Mouse (Mus musculus) heart, postnatal 14 days (tissue): ENCODE measurements around the gene Stox2. TPM values are rescaled to one million over a fixed set of nuclear protein-coding genes. Genes with fewer than 3 reads are reported as not detected.

Experiments
- DNase-seq, 2 experiments: peaks; one replicate each; pipeline ENCODE4 v3.0.0; 2021 to 2022
- intact Hi-C: fragments of 180-260 bp; cut with DNase I; formaldehyde crosslinking; loops from one replicate; pipeline ENCODE4 v1.15.1; 2025
- total RNA-seq, 2 experiments: library from RNA; stranded (reverse); gene quantifications; 2 replicates each; pipeline ENCODE4 v1.2.3; 2021

Stox2 gene
- total RNA-seq, 2 experiments from 2014 or later: 16.9 to 19.2 TPM

DNA sequence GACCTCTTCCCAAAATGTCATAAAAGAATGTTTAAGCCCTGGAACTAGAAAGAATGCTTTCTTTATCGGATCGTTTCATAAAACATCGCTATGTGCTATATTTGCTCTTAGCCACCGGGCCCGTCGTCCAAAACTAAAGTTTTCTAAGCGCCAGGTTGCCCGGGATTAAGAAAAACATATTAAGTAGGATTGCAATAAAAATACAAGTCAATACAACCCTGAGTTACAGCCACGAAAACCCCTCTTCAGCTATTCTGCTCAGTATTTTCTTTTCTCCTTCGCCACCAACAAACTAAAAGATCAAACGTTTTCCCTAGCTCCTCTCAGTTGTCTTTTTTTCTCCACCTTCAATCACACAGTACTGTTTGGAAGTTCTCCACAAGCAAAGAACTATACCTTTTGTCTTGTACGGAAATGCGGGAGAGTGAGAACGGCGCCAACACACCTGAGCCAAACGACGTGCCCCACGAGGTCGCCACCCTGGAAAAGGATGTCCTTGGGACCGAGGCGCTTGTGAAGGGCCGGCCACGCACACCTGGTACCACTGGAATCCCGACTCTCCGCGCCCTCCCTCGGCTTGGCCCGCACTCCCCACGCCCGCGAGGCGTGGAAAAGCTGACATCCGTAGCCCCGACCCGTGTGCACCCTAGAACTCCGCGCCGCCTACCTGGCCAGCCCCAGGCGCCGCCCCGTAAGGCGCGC, 34.0 kb downstream of the Stox2 start:
- intact Hi-C loops: loop anchor here (5.0 to 10.0 kb wide), 2 partner anchors 90 to 283 kb away; no protein-coding TSS in a partner anchor
- DNase-seq: peak in 1 of 2 experiments; percentile 49

DNA sequence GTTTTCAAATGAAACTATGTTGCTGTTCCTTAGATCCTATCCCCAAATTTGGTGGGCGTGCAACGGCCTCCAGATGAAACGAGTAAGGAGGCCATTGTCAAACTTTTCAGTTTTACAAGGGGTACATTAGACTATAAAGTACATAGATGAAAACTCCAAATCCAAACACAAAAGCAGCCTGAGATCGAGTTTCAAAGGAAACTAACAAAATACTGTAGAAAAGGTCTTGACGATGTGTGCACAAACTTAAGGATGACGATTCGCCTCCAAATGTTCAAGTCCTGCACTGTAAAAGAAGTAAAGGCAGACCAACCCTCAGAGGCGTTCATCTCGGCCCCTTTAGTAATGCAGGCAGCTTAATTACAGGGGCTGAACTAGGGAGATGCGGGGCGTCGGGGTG, 34.8 kb downstream of the Stox2 start:
- intact Hi-C loops: loop anchor here (5.0 to 10.0 kb wide), 2 partner anchors 91 to 283 kb away; no protein-coding TSS in a partner anchor
- no peak for DNase-seq

DNA sequence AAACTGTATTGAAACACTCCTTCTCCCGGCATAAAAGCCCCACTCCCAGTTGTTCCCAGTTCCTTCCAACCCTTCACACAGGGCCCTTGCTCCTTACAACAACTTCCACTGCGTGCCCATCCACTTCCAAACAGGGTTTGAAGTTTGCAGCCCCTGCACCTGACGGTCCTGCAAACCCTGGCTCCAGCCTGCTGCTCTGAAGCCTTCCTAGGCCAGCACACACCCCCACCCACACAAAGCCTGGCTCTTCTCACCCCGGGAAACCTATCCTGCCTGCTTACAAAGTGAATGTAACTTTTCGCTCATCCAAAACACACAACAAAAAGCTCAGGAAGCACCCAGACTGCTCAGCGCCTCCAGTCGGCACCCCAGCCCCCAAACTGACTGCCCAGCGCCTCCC, 37.1 kb downstream of the Stox2 start:
- intact Hi-C loops: no loop called here
- no peak for DNase-seq

DNA sequence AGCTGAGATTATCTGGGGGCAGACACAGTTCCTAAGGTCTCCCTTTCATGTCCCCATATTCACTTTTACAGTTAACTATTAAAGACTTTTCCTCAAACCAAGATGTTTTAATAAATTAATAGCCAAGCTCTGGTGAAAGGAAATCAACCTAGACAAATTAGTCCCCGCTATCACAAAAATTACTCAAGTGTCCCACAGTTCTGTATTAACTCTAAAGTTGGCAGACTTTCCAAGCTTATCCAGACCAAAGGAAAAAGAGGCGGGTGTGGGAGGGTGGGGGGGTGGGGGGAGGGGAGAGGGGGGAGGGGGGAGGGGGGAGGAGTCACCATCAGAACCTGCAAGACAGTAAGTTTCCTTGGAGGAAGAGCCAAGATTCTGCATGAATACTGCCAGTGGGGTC, 41.3 kb downstream of the Stox2 start:
- no peak for DNase-seq
- intact Hi-C loops: no loop called here

DNA sequence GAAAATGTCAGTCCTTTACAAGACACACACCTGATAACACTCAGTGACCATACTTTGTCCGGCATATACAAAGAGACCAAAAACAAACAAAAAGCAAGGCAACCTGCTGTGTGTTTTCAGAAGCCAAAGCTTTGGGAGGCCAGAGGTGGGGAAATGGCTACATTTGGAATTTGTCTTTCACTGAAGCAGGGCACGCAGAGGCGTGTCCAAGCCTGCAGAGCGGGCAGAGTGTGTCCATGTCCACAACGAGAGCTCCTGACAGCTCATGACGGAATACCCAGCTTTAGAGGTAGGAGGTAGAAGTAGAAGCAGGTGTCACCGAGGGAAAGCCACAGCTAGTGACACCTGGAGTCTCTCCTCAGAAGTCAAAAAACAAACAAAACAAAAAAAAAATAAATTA, 53.2 kb downstream of the Stox2 start:
- intact Hi-C loops: no loop called here
- DNase-seq: no peak

DNA sequence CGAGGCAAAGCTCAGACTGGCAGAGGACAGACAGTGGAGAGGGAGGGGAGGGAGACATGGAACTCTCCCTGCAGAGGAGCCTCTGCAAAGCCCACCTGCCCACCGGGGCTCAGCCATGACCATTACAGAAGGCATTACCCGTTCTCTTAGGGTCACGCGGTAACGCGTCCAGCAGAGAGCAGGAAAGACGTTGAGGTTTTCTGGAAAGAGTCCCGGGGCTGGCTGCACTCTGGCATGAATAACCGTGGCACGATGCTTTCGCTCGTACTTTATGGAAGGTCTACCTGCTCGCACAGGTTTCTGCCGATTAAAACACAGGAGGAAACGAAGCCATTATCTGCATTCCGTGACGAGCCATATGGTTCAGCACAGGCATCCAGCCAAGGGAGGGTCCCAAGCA, 53.9 kb downstream of the Stox2 start:
- DNase-seq: no peak
- intact Hi-C loops: no loop called here

DNA sequence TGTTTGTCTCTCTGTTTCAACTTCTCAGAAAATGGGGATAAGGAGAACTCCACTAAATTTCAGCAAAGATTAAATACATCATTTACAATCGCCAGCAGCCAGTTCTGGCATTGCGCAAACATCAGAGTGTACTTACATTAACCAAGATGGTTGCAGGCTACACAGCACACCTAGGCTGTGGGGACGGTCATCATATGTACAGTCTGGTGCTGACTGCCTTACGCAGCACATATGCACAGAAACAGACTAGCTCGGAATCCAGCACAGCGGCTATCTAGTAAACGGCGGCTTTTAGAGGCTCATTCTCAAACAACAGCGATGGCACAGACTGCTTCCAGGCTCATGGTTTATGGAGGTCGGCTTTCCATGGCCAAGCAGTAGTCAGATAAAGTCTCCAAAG, 54.3 kb downstream of the Stox2 start:
- no peak for DNase-seq
- intact Hi-C loops: no loop called here

DNA sequence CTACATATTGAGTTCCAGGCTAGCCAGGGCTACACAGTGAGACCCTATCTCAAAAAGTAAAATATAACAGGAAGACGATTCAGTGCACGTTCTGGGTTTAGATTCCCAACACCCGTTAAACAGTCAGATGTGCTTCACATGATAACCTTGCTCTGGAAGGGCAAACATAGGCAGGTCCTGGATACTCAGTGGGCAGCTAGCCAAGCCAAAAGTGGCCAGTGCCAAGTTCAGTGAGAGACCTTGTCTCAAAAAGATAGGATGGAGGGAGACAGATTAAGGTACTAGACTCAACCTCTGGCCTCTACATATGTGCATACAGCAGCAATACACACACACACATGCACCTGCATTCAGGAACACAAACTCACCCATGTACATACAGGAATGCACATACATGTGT, 56.7 kb downstream of the Stox2 start:
- intact Hi-C loops: no loop called here

DNA sequence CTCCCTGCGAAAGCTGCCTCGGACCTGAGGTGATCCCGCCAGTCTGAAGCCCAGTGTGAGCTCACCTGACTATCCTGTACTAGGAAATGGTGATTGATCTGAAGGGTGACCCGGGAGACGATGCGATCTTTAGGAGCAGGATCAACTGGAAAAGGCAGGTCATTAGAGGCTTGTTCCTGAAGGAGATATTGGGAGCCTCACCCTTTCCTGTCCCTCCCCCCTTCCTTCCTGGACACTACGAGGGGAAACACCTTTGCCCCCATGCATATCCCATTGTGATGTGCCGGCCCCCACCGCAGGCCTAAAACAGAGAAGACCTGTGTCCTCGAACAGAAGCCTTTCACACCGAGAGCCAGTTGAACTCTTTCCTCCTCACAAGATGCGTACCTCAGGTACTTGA, 58.0 kb downstream of the Stox2 start:
- DNase-seq: peak in 1 of 2 experiments; percentile 17

More for the DNA sequence above, 56.7 kb downstream of the Stox2 start:
- no peak for DNase-seq

DNA sequence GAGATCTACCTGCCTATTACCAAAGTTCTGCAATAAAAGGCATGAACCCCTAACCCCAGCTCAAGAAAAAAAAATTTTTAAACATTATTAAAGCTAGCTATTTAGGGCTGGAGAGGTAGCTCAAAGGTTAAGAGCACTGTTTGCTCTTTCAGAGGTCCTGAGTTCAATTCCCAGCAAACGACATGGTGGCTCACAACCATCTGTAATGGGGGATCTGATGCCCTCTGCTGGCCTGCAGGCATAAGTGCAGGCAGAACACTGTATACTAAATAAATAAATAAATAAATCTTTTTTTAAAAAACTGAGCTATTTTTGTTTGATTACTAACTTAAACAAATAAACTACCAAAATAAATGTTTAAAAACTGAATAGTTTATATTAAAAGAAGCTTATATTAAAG, 60.4 kb downstream of the Stox2 start:
- no peak for DNase-seq
- intact Hi-C loops: no loop called here

More for the DNA sequence above, 58.0 kb downstream of the Stox2 start:
- intact Hi-C loops: no loop called here

DNA sequence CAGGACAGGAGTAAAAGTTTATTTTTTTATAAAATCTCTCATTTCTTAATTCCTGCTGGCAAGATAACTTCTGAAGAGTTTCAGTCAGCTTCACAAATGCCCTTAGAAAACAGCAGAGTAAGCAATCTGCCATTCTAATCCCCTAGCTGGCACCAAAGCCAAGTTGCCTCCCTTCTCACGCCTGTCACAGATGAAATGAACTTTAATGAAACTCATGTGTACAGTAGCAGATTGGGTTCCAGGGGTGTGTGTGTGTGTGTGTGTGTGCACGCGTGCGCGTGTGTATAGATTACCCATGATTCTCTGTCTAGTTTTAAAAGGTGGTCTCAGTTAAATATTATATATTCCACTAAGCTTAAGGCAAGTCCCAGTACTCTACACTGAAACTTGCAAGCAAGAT, 62.0 kb downstream of the Stox2 start:
- intact Hi-C loops: no loop called here
- DNase-seq: no peak

DNA sequence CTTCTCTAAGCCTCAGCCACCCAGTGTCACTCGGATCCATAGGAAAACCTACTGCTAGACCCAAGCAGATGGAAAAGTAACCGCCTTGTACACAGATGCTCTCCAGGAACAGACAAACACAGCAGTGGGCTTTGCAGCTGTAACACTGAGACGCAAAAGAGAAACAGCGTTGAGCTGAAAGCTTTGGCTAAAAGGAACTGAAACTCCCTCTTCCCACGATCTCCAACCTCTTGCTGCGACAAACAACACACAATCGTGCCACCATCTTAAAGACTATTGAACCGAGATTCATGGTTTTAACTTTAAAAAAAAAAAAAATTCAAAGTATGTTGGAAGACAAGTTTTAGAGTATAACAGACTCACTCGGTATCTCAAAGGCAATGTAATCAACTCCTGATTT, 62.5 kb downstream of the Stox2 start:
- no peak for DNase-seq
- intact Hi-C loops: no loop called here

DNA sequence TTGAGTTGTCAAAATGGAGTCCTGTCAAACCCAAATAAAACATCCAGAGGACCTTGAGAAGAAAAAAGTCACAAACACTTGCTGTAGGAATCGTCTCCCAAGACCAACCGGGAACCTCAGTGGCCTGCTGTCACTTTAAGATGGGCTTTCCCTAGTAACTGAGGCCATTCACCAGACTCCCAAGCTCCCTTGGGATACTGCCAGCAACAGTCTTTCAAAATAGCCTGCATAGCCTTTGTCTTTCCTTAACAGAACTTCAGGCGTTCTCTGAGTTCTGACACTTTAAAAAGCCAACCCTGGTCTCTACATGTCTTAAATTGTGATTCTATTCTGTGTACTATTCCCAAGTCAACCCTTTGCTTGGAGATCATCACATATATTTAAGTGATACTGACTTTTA, 64.9 kb downstream of the Stox2 start:
- DNase-seq: peak; percentile 50 to 73
- intact Hi-C loops: no loop called here

DNA sequence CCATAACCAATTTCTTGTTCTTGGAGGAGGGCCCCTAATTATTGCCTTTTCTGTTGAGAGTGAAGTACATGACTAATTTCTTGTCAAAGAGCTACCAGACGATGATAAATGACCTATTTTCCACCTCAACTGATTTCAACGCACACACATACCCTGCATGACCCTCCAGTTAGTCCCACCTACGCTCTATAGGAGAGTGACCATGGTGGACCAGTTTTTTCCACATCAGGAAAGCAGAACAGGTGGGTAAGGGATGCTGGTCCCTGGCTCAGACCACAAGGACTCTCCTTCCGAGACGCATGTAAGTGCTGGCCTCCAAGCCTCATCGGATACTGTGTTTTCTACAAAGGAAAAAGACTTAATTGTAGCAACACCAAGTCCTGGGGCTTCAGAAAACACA, 65.4 kb downstream of the Stox2 start:
- intact Hi-C loops: no loop called here

DNA sequence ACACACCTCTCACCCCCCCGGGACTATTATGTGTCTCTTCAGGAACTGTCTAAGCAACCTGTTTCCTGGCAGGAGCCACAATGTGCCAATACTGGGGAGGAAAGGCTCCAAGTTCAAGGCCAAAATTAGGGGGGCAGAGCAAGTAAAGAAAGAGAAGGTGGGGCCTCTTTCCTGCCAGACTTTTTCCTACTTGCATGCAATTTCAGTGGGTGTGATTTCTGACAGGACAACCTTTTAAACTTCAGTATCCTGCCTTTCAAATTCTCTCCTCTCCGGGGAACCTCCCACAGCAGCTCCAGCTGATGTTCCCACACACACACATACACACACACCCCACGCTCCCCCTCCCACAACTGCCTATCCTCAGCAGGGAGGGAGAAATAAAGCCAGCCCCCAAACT, 66.1 kb downstream of the Stox2 start:
- intact Hi-C loops: no loop called here
- DNase-seq: peak; percentile 25 to 41

More for the DNA sequence above, 65.4 kb downstream of the Stox2 start:
- no peak for DNase-seq

DNA sequence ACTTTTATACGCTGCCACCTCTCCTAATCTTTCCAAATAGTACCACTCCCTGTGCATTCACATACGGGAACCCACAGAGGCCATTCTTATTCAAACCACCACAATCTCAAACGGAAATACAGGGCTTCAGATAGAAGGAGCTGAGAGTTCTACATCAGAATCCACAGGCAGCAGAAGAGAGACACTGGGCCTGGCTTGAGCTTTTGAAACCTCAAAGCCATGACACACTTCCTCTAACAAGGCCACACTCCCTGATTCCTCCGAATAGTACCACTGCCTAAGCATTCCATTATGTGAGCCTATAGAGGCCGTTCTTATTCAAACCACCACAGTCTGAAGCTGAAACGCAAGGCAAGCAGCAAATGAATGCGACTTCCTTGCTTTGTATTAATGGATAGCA, 69.5 kb downstream of the Stox2 start:
- intact Hi-C loops: no loop called here

DNA sequence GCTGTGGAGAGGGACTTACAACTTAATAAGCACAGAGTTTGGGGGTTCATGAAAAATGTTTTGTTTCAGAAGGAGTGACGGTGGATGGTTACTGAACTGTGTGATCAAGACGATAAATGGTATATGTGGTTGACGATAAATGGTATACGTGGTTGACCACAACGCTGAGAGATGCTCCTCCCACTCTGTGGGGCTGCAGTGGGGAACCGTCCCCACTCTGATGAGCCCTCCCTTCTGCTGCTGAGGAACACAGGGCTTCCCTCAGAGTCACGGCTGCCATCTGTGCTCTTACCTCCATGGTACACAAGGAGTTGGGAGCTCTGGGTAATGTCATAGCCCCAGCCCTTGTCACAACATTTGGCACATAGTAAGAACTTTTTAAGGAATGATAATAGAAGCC, 72.4 kb downstream of the Stox2 start:
- intact Hi-C loops: loop anchor here (5.0 kb wide), 2 partner anchors 166 to 701 kb away; no protein-coding TSS in a partner anchor
- DNase-seq: no peak

More for the DNA sequence above, 69.5 kb downstream of the Stox2 start:
- DNase-seq: no peak

DNA sequence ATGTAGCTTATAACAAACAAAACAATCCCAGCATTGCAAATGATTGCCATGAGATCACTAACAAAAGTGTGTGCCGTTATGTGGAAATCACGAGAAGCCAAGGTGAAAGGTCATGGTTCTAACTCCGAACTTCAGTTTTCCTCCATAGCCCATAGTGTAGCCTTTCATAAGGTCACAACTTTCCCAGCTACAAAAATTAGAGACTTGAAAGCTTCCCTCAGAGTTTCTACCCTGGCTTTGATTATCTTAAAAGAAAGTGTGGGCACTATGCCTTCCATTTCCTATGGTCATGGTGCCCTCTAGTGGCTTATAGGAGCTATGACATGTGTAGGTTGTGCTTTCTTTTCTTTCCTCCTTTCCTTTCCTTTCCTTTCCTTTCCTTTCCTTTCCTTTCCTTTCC, 74.6 kb downstream of the Stox2 start:
- no peak for DNase-seq
- intact Hi-C loops: loop anchor here (2.0 to 5.0 kb wide), 3 partner anchors 164 to 699 kb away; no protein-coding TSS in a partner anchor

DNA sequence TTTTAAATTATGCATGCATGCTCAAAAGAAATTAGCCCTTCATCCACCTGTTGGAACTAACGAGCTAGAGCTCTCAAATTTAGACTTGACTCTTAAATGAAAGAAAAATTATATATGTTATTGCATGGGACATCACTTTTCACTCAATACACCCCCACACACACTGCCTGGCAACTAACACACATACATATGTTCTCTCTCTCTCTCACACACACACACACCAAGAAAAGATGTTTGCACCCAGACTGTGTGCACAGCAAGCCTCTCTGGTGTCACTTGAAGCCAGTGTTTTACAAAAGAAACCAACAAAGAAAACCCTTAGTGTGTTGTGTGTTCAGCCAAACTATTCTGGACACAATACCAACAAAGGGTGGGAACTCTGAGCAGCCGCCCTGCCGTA, 75.1 kb downstream of the Stox2 start:
- intact Hi-C loops: loop anchor here (2.0 to 5.0 kb wide), 3 partner anchors 164 to 699 kb away; no protein-coding TSS in a partner anchor
- DNase-seq: no peak

DNA sequence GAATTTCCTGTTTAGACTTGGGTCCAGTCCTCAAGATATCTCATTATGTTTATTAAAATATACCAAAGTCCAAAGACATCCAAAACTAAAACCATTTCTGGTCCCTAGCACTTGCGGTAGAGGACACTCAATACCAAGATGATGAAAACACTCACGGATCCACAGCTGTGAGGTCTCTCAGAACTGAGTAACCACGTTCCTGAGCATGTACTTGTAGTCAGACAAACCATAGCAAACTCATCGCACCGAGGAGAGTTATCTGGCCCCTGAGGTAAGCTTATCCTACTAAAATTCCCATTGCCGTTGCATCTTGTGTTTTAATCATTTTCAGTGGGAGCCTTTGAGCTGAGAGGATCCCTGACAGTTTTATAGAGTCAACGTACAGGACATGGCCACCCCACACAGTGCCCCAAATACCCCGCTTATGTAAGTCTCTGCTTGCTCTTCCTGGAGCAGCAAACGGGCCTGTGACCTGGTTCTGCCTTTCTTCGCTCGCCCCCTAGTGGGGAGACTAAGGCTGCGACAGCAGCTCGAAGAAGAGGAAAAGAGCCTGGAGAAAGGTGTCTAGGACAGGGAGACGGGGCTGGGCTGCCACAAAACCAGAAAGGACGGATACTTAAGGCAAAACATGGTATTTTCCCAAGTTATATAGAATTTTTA, 75.6 kb downstream of the Stox2 start:
- peak; percentile 85 to 92 for DNase-seq
- intact Hi-C loops: loop anchor here (1.0 to 5.0 kb wide), 4 partner anchors 163 to 698 kb away; no protein-coding TSS in a partner anchor

DNA sequence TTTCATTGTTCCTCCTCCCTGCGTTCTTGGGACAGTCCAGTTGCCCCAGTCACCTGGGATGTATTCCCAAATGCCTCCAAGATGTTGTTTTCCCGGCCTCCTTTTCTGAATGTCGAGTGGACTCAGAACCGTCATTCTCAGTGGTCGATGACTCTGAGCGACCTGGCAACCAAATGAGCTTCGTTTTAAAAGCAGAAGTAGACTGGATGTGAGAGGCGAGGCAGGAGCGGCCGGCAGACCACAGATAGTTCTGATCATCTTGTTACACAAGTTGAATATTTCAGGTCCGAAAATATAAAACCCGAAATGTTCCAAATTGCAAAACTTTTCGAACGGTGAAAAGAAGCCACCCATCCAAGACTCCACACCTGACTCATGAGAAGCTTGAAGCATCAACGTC, 76.2 kb downstream of the Stox2 start:
- no peak for DNase-seq

More for the DNA sequence above, 76.2 kb downstream of the Stox2 start:
- intact Hi-C loops: loop anchor here (1.0 to 5.0 kb wide), 5 partner anchors 163 to 698 kb away; no protein-coding TSS in a partner anchor
